11 mouse cellular contexts compared by ENCODE assay signal in genomic region chr15:94444043-94444436, GRCm38 (mm10). TPM values are rescaled to one million over a fixed set of nuclear protein-coding genes. Genes with fewer than 3 reads are reported as not detected.
DNase-seq lines count a peak whose midpoint lies in the region; ATAC-seq and TF ChIP-seq lines count a peak whose summit lies in the region.
"Had no signal": no experiment of that assay in that cellular context is flagged by ENCODE, and none has a peak within 500 bp of the region (broad histone marks: within the 10 kb centered on the region; RNA-seq: fewer than 3 reads in every experiment).

No protein-coding gene starts in this region.

- ATAC-seq in lung, embryonic 14.5 days (ENCODE audit: insufficient read depth), result peak; percentile 62
- 0 out of 2 replicates have a peak, but pooled peaks have one; percentile 40 for ATAC-seq in embryonic facial prominence, embryonic 13.5 days (ENCODE audit: insufficient number of reproducible peaks, insufficient read depth, low FRiP score, low TSS enrichment, low read depth)

- no peaks in the 10 kb centered on the region for H3K79me2 ChIP-seq in myocyte (ENCODE audit: control insufficient read depth, insufficient read depth)

- no peak for TF ChIP-seq POLR2A in myocyte (IDR thresholded peaks at IDR 0.05; ENCODE audit: insufficient read length, low read depth)

- DNase-seq in gastrocnemius, postnatal 14 days, result peak; percentile 11
- no peak for DNase-seq in gastrocnemius, adult 8-10 months (ENCODE audit: low spot score in 2 of 2)
- no peak for DNase-seq in lung, embryonic 14.5 days
- DNase-seq in lung, postnatal 14 days, result no peak
- no peak for DNase-seq in cerebellum, postnatal 14 days
- DNase-seq in urinary bladder, adult 2 months (ENCODE audit: low spot score), result no peak
- DNase-seq: heart, adult 11 months had no signal

- no peak overlapping the region for H3K4me3 ChIP-seq in lung, embryonic 14.5 days (ENCODE audit: low read depth, low read length)
- H3K4me3 ChIP-seq in embryonic facial prominence, embryonic 13.5 days, result no peak overlapping the region
- no peak overlapping the region for H3K4me3 ChIP-seq in myocyte

- no peak overlapping the region for H3ac ChIP-seq in myocyte (ENCODE audit: control insufficient read depth, insufficient read length)

- 53% methylated on average over 11 of the region's 11 CpGs for WGBS in lung, embryonic 14.5 days
- 47% methylated on average over 11 of the region's 11 CpGs for WGBS in embryonic facial prominence, embryonic 13.5 days

- no peaks in the 10 kb centered on the region for H3K27me3 ChIP-seq in lung, embryonic 14.5 days (ENCODE audit: insufficient read depth, low read length)
- H3K27me3 ChIP-seq in embryonic facial prominence, embryonic 13.5 days, result no peaks in the 10 kb centered on the region
- no peaks in the 10 kb centered on the region for H3K27me3 ChIP-seq in myocyte (ENCODE audit: control insufficient read depth, insufficient read depth, insufficient read length)
- H3K27me3 ChIP-seq: CH12.LX had no signal

- no peak overlapping the region for H3K9ac ChIP-seq in lung, embryonic 14.5 days
- 0 out of 2 replicates have a peak overlapping the region, but pooled peaks have one; percentile 12 for H3K9ac ChIP-seq in embryonic facial prominence, embryonic 13.5 days

- intact Hi-C loops in gastrocnemius, postnatal 14 days (cut with DNase I; ENCODE audit: low total_unique reads), result no loop called here

- peaks cover 12% of the 10 kb centered on the region; the same call in 1 of the 2 replicates for H3K4me1 ChIP-seq in lung, embryonic 14.5 days (ENCODE audit: insufficient read depth)
- H3K4me1 ChIP-seq in embryonic facial prominence, embryonic 13.5 days, result peaks cover 33% of the 10 kb centered on the region

- TF ChIP-seq CTCF in lung, embryonic 14.5 days (IDR thresholded peaks at IDR 0.05; ENCODE audit: low read depth), result no peak

- peak overlapping the region; percentile 83; the same call in 1 of the 2 replicates for H3K27ac ChIP-seq in lung, embryonic 14.5 days (ENCODE audit: low read depth)
- peak overlapping the region; percentile 84 for H3K27ac ChIP-seq in embryonic facial prominence, embryonic 13.5 days

- H3K36me3 ChIP-seq in lung, embryonic 14.5 days (ENCODE audit: insufficient read depth), result no peaks in the 10 kb centered on the region
- no peaks in the 10 kb centered on the region for H3K36me3 ChIP-seq in embryonic facial prominence, embryonic 13.5 days
- no peaks in the 10 kb centered on the region for H3K36me3 ChIP-seq in myocyte (ENCODE audit: control insufficient read depth, insufficient read depth)

- no peak overlapping the region for H3K4me2 ChIP-seq in lung, embryonic 14.5 days
- peak overlapping the region; percentile 16; the same call in 1 of the 2 replicates for H3K4me2 ChIP-seq in embryonic facial prominence, embryonic 13.5 days
- H3K4me2 ChIP-seq in myocyte (ENCODE audit: low read depth), result peak overlapping the region; percentile 24

- H3K9me3 ChIP-seq in lung, embryonic 14.5 days (ENCODE audit: low read depth, low read length), result no peaks in the 10 kb centered on the region
- H3K9me3 ChIP-seq in embryonic facial prominence, embryonic 13.5 days, result no peaks in the 10 kb centered on the region

TF ChIP-seq in myocyte, 11 proteins besides CTCF, POLR2A, EP300 and RAD21:
- TF ChIP-seq TCF3 (IDR thresholded peaks at IDR 0.05; ENCODE audit: insufficient read length, low read depth) (no peak), E2F4 (IDR thresholded peaks at IDR 0.05; ENCODE audit: insufficient read depth) (no peak), MYOD1 (IDR thresholded peaks at IDR 0.05; ENCODE audit: control insufficient read depth in 1 of 3, insufficient read length in 2 of 3, low read depth in 2 of 3) (no peak), POLR2AphosphoS2 (IDR thresholded peaks at IDR 0.05; ENCODE audit: insufficient read length, low read depth) (no peak), CEBPB (IDR thresholded peaks at IDR 0.05; ENCODE audit: insufficient read depth, poor library complexity, severe bottlenecking) (no peak), USF1 (IDR thresholded peaks at IDR 0.05; ENCODE audit: low read depth) (no peak), MYOG (IDR thresholded peaks at IDR 0.05; ENCODE audit: control insufficient read depth in 1 of 3, insufficient read depth in 1 of 3, insufficient read length in 2 of 3, low read depth in 2 of 3) (no peak), TCF12 (IDR thresholded peaks at IDR 0.05; ENCODE audit: insufficient read depth, poor library complexity, severe bottlenecking) (no peak), REST (IDR thresholded peaks at IDR 0.05; ENCODE audit: insufficient read depth, insufficient read length) (no peak), SRF (IDR thresholded peaks at IDR 0.05; ENCODE audit: control insufficient read depth, insufficient read length, low read depth) (no peak), MAX (IDR thresholded peaks at IDR 0.05; ENCODE audit: low read depth) (no peak)

RNA-seq across cellular contexts. Expression of gene Adamts20, which starts 21.2 kb away (rescaled TPM):
- total RNA-seq in gastrocnemius, postnatal 14 days (2021), result 10 to 100 TPM; 15.4 to 19.6 TPM
- total RNA-seq in gastrocnemius, adult 8-10 months (2022), result 1 to 10 TPM; 1.3 to 2.8 (median 1.7) TPM
- polyA plus RNA-seq in lung, embryonic 14.5 days (2014; fragmentation: Nextera tagmentation; extraction: Ambion mirVana), result 5.0 and 5.4 TPM in 2 replicates
- polyA plus RNA-seq in embryonic facial prominence, embryonic 13.5 days (2015; fragmentation: Nextera tagmentation; extraction: Ambion mirVana), result 10.9 and 13.8 TPM in 2 replicates
- not detected for polyA plus RNA-seq in myocyte (2012; fragmentation: generic; extraction: Trizol)
- 1.3 and 1.6 TPM in 2 replicates for polyA plus RNA-seq in urinary bladder, adult 2 months (2012; rRNA removed)
- total RNA-seq: megakaryocyte, adult 5-6 weeks had no signal
